Mouse (Mus musculus) liver, embryonic 14 days (tissue): ENCODE measurements around the gene Tex264. TPM values are rescaled to one million over a fixed set of nuclear protein-coding genes. Genes with fewer than 3 reads are reported as not detected.

ENCODE experiments used
- polyA plus RNA-seq: library from polyadenylated mRNA; depleted of rRNA; stranded (reverse); fragments of >200 nt; gene quantifications from 2 replicates; pipeline ENCODE4 v1.2.3, GENCODE M21; 2012; rRNA removed

Gene Tex264
- polyA plus RNA-seq: 8.4 and 9.6 TPM in 2 replicates

DNA sequence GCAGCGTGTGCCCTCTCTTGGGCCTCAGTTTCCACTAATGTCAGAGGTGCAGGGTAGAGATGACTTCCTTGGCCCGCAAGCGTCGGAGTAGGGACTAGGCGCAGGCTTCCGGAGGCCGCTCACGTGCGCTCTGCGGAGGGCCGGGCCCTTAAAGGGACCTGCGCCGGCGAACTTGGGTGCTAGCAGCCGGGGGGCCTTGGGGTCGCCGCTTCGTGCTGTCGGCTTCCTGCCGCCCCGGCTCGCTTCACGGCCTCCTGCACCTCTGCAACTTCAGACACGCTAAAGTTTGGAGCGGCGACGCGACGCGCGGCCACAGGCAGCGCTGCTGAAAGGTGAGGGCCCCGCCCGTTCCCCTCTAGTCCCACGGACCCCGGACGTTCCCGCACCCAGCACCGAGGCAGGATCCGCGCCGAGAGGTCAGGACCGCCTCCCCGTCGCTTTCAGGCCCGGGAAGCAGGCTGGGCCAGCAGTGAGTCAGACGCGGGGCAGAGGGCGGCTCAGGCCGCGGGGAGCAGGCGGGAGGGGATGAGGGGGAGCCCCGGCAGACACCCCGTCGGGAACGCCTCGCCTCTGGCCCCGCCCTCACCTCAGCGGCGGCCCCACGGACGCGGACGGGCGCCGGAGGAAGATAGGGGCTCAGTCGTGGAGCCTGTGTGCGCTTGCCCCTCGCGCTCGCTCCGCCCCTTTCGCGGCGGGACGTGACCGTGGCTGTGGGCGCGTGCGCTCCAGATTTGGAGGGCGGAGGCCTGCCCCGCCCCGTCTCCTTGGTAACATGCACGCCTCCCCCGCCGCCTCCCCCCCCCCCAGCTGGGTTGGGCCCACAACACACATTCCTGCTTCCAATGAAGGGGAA lies at the start of gene Tex264:
Gene Tex264, minus strand, starts transcription at position 679 of the 853 bp plus-strand sequence.

DNA sequence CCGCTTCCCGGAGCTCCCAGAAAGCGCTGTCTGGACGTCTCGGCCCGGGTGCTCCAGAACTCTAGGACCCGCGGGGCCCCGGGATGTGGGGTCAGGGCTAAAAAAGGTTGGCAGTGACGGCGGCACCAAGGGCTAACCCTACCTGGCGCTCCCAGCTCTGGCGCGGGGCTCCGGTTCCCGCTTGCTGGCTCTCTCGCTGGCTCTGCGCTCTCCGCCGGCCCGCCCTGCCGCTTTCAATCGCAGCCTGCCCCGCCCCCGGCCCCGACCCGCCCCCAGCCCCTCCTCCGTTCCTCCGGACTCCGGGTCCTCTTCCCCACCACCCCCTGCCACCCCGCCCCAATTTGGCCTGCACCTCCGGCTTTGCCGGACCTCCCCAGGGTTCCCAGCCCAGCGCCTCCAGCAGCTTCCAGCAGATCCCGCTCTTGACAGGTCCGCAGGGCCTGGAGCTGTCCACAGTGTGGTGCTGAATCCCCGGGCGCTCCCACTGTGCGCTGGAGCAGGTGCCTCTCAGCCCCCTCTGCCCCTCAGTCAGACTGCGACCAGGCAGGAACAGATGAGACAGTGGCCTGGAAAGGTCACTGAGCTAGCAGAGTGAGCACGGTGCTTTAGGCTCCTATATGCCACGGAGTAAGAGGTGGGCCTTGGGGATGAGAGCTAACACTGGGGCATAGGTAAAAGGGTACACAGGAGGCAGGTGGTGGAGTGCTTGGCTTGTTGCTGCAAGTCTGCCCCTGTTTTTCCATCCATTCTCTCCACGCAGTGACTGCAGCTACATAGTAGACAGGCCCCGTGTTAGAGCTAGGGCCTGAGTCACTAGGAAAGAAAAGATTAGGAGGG lies 29.6 kb downstream of the Tex264 start, which contains the start of gene Grm2:
Gene Grm2, minus strand, starts transcription at position 199 of the 837 bp plus-strand sequence.

DNA sequence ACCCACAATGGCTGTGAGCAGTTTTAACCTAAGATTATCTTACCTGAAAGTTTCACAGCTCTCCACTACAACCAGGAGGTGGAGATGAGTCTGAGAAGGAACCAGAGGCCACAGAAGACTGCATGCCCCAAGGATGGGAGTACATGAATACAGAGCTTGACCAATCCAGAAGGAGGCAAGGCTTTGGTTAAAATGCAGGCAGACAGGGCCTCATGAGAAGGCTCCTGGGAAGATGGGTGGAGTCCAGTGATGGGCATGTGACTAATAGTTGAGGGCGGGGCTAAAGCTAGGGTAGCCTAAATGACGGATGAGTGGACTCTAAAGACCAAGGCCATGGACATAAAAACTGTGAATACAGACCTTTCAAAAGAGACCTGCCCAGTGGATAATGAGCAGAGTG lies 59.4 kb downstream of the Tex264 start, which contains the start of gene Iqcf6:
Gene Iqcf6, plus strand, starts transcription at position 301 of the 400 bp plus-strand sequence.

Other genes starting within 250 kb of the Tex264 start
- 11.9 and 13.8 TPM in 2 replicates for gene Acy1, start 247.6 kb downstream of the Tex264 start, polyA plus RNA-seq
- 15.2 and 18.6 TPM in 2 replicates for gene Abhd14b, start 238.5 kb downstream of the Tex264 start, polyA plus RNA-seq
- 15.4 and 17.1 TPM in 2 replicates for gene Abhd14a, start 238.2 kb downstream of the Tex264 start, polyA plus RNA-seq
- gene Pcbp4, start 232.6 kb downstream of the Tex264 start, polyA plus RNA-seq: 10.7 and 11.0 TPM in 2 replicates
- 0.02 TPM in 1 of 2 replicates, not detected in the other for gene Gpr62, start 220.0 kb downstream of the Tex264 start, polyA plus RNA-seq
- gene Rrp9, start 210.0 kb downstream of the Tex264 start, polyA plus RNA-seq: 18.3 and 20.2 TPM in 2 replicates
- 0.97 and 1.1 TPM in 2 replicates for gene Parp3, start 209.0 kb downstream of the Tex264 start, polyA plus RNA-seq
- gene Iqcf1, start 186.0 kb downstream of the Tex264 start, polyA plus RNA-seq: not detected in 2 replicates
- 0.06 and 0.10 TPM in 2 replicates for gene Iqcf5, start 171.4 kb downstream of the Tex264 start, polyA plus RNA-seq
- gene Iqcf3, start 124.3 kb downstream of the Tex264 start, polyA plus RNA-seq: not detected in 2 replicates
- not detected in 2 replicates for gene Iqcf4, start 114.9 kb downstream of the Tex264 start, polyA plus RNA-seq
- not detected in 2 replicates for gene Iqcf6, start 59.3 kb downstream of the Tex264 start, polyA plus RNA-seq
- gene Grm2, start 29.8 kb downstream of the Tex264 start, polyA plus RNA-seq: not detected in 2 replicates
- 2.0 and 2.7 TPM in 2 replicates for gene Rad54l2, start 103.3 kb upstream of the Tex264 start, polyA plus RNA-seq
- gene Dcaf1, start 135.9 kb upstream of the Tex264 start, polyA plus RNA-seq: 12.8 and 13.7 TPM in 2 replicates
- gene Rbm15b, start 201.5 kb upstream of the Tex264 start, polyA plus RNA-seq: 5.0 and 5.7 TPM in 2 replicates
- 56.7 and 64.9 TPM in 2 replicates for gene Manf, start 206.1 kb upstream of the Tex264 start, polyA plus RNA-seq